Mouse (Mus musculus) stomach, postnatal 0 days (tissue): ENCODE results near the gene Pkd1l2.
A peak's percentile ranks its signal among the peaks of the same experiment; 100 is the strongest.

Experiments used
- CTCF ChIP-seq: IDR thresholded peaks from 2 replicates; pipeline ENCODE4 v1.5.1; 2016; ENCODE audit warnings: antibody characterized with exemption, low read depth, mild to moderate bottlenecking, moderate library complexity
- EP300 ChIP-seq: optimal IDR thresholded peaks from 2 replicates; pipeline ENCODE3; 2016; ENCODE audit warnings: antibody characterized with exemption

DNA sequence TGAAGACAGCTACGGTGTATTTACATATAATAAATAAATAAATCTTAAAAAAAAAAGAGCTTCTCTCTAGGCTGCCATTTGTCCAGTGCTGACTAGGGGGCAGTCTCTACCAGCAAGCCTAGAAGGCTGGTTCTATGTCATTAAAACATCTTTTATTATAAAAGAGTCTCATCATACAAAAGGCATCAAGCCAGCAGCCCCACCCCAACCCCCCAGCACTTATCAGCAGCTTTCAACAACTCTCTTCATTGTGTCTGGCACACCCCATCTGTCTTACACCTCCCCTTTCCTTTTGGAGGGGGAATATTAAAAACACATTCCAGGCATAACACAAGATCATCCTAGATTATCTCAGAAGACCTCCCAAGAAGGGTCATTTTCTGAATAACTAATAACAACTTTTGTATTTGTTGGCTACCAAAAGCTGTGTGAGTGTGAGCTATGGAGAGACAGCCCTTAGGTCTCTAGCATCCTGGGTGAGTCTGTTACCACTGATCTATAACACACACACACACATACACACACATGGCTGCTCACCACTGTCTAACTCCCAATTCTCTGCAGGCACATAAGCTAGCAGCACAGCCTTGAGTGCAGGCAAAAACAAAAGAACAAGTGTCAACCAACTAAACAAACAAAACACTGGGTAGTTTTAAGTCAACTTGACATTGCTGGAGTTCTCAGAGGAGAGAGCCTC lies 59.8 kb downstream of the Pkd1l2 start:
- TF ChIP-seq CTCF (peak; percentile 35; the same call in 1 of the 2 replicates), EP300 (no peak)
